Mouse (Mus musculus): Measurements from ENCODE around the gene Dcbld1.
"Not testable (repeated sequence)": the region's sequence is repeated elsewhere in the genome, so short reads cannot be mapped to it uniquely, and the experiment has no call there.

Gene Dcbld1

DNA sequence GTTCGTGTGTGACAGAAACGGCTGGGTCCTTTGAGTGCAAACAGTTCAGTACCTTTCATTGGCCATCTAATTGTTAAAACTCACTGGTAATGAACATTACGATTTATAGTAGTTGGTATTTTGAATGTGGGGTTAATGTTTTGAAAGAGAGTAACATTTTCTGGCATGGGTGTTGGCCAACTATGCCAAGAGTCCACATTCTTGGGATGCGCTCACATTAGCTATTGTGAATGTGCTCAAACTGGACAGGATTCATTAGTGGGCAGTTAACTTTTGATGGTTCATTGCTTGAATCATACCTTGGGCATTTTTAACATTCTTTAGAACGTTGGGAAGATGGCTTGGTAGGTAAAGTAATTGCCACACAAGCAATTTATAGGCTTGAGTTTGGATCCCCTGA, 30.7 kb downstream of the Dcbld1 start:
- no peak for DNase-seq

DNA sequence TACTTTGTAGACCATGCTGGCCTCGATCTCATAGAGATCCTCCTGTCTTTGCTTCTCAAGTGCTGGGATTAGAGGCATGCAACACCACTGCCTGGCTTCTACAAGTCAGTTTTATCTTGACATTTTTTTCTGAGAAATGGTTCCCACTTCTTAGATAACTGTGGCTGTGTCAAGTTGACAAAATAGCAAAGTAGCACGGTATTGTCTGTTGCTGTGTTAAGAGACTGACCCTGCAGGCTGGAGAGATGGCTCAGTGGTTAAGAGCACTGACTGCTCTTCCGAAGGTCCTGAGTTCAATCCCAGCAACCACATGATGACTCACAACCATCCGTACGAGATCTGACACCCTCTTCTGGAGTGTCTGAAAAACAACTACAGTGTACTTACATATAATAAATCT, 35.5 kb downstream of the Dcbld1 start:
- no peak for DNase-seq

DNA sequence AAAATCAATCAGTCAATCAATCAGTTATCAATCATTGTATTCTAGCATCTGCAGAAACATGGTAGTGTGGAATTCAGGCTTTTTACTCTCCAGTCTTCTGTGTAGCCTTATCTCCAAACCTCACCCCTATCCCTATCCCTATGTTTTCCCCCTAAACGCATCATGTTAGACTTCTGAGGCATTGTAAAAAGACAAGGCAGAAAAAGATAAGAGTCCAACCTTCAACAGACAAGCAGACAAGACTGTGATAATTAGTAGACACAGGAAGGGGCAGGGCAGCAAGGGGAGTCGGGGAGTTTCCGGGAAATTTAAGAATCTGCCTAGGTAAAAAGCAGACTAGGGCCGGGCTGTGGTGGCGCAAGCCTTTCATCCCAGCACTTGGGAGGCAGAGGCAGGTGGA, 38.0 kb downstream of the Dcbld1 start:
- DNase-seq, result no peak

DNA sequence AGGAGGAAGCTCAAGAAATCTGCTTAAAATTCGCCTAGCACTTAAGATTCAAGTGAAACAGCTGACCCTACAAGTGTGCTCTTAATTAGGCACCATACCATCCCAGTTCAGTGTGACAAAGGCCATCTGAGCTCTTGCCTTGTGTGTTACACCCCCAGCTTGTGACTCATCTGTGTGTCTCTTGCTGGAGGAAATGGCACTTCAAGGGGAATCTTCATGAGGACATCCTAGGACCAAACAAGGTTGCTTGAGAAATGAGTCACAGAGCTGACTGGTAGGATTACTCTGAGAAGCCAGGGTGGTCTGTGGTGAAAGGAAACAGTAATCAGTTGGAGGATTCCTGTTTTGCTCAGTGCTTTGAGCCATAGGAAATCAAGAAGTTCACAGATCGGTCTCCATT, 39.6 kb downstream of the Dcbld1 start:
- DNase-seq, result no peak

DNA sequence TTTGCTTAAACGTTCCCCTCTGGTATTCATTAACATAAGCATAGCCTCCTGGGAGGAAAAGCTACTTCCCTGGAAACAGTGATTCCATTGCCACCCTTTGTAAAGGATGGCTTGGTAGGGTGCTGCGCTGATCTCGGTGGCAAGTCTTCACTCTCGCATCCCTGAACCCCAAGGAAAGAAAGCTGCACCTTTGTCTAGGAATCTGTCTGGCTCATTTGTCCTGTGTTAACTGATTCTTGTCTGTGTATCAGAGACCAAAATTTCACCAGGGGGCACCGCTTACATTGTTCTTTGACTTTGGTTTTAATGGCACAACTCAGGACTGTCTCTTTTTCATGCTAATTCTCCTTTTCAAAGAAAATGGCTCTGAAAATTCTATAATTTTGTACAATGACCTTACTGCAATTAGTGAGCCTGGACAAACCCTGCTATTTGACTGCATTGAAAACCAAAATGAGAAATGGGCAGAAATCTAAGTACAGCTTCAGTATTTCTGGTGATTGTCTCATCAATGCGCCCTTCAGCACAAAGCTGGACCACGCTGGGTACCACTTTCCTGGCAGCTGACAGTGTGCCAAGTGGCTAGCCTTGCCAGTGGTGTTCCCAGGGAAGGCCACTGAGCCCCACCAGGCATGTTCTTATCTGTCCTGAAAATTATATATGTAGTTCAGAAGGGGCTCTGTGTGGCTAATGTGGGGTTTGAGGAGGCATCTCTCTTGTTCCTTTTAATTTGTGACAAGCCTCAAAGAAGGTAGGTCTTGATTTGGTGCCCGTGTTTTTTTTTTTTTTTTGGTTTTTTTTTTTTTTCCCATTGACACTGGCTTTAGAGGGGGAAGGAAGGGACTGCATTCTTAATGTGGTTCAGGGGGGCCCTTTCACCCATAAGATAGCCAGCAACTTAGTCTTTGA, 40.8 kb downstream of the Dcbld1 start:
- DNase-seq, result no peak

DNA sequence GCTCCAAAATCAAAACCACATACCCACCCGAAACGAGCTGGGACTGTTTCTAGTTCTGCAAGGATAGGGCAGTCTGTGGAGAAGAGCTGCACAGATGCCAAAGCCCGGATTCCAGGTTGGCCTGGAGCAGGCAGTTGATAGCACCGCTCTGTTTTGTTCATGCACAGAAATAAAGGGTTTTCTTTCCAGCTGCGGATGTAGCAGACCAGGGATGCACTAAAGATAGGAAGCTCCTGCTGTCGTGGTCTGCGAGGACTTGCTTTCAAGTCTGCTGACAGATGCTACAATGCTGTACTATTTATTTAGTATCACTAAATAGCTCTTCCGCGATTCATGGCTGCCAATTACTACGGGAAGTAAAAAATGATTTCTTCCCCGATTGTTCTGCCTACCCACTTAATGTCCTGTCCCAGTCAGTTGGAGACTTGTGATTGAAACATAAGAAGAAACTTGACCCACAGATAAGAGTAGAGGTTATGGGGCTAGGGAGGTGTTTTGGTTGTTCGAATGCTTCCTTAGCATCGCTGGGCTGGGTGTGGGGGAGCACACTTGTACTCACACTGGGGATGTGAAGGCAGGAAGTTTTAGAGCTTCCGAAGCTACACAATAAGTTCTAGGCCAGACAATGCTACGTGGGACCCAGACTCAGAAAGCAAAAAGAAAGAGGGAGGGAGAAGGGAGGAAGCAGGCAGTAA, 41.6 kb downstream of the Dcbld1 start:
- DNase-seq, result no peak

DNA sequence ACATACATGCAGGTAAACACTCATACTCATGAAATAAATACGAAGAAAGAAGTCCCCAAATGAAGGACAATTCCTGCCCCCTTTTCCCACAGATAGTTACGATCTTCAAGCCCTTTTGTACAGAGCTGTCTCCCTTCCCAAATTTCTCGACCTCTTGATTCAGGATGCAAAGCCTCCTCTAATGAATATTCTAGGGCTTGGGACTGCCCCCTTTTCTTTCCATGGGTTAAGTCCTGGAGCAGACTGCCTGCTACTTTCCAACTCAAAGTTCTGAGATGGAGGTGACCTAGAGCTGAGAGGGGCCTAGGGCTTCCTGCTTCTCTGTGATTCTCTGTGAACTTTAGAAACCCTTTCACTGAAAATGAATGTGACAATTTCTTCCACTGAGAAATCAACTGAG, 43.2 kb downstream of the Dcbld1 start:
- DNase-seq, result no peak

DNA sequence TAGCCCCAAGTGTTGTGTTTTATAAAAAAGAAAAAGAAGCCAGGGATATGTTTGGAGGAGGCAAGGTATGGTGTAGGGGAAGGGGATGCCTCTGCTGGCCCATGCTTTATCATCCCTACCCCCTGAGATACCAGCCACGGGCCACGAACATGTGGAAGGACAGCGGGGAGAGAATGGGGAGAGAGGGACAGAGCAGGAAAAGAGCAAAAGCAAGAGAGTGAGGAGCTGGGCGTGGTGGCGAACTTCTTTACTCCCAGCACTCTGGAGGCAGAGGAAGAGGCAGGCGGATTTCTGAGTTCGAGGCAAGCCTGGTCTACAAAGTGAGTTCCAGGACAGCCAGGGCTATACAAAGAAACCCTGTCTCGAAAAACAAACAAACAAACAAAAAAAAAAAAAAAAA, 44.1 kb downstream of the Dcbld1 start:
- DNase-seq, result not testable (repeated sequence)

DNA sequence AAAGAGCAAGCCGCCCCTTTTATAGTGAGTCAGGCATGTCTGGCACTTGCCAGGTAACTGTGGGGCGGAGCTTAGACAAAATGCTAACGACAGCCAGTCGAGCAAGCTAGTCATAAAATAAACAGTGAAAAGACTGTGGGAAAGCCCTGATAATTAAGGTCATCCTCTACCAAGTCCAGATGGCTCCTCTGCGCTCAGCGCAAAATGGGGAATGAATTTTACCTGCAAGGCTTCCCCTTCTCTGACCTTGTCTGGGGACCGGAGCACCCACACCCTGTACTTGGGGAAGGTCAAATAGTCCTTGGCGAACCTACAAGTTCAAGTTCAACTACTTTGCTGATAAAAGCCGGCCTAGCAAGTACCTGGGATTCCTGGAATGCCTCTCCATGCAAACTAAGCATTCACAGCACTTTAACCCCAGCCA, 44.6 kb downstream of the Dcbld1 start:
- no peak for DNase-seq

DNA sequence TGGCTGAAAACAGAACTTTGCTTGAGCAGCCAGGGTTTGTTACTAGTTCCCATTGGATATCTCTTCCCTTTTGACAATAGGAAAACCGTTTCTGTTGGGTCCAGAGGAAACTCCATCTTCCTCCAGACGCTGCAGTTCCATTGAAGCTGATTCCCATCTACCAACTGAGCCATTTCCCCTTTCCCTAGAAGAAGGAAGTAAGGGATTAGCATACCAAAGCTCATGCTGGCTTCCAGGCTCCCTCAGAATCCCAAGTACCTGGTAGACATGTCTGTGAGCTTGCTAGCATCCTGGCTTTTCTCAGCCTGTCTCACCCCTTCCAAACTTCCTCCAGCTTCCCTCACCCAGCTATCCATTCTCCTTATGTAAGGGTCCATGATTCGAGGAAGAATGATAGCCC, 45.4 kb downstream of the Dcbld1 start:
- no peak for DNase-seq

DNA sequence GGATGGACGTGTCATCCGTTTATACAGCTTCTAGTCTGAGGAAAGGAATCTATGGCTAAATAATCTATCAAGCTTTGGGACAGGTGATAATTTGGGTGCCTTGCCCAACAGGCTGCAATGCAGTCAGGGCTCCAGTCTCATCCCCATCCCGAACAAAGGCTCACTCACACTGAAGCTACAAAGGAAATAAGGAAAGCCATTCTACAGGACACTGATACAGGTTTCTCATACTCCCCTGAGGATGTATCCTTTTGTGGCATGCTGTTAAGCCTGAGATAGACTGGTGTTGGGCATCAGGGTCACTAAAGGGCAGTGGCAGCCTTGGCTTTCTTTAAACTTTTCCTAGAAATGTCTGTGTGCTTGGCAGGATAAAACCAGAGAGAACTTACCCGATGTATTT, 46.5 kb downstream of the Dcbld1 start:
- no peak for DNase-seq

DNA sequence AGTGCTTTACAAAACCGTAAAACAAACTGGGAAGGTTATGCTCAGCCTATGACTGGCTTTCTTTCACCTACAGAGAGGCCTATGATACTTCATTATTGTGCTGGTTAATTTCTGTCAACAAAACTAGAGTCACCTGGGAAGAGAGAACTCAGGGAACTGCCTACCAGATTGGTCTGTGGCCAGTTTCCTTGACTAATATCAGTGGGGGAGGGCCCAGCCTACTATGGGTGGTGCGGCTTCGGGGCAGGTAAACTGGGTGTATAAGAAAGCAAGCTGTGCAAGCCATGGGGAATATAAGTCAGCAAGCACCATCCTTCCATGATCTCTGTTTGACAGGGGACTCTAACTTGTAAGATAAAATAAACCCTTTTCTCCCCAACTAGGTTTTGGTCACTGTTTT, 47.2 kb downstream of the Dcbld1 start:
- no peak for DNase-seq

DNA sequence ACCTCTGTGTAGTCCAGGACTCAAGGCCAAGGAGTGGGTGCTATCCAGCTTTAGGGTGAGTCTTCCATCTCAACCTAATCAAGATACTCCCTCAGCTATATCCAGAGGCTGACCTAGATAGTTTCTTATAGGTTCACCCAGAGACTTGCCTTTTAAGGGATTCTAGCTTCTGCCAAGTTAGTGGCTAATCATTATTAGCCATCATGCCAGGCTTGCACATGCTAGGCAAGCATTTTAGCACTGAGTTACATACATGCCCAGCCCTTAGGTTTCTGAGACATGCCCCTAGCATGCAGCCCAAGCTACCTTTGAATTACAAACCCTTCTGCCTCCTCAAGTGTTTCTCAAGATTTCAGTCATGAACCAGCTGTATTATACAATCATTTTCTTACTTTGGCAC, 47.9 kb downstream of the Dcbld1 start:
- DNase-seq, result no peak

DNA sequence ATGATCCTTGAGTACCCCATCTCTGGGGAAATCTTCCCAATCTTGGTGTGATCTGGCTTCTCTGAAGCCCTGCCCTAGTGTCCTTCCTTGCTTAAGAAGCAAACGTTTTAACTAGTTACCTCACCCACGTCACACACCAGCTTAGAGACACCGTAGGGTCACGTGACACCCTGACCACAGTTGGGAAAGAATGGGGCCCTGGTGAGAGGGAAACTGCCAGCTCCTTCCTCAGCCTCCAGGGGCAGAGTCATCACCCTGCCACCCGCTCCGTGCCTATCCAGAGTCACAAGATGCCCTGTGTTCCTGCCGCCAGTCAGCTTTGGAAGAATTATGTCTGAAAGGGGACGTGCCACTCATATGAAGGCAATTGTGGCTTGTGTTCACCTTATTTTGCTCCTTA, 51.2 kb downstream of the Dcbld1 start:
- DNase-seq, result no peak

DNA sequence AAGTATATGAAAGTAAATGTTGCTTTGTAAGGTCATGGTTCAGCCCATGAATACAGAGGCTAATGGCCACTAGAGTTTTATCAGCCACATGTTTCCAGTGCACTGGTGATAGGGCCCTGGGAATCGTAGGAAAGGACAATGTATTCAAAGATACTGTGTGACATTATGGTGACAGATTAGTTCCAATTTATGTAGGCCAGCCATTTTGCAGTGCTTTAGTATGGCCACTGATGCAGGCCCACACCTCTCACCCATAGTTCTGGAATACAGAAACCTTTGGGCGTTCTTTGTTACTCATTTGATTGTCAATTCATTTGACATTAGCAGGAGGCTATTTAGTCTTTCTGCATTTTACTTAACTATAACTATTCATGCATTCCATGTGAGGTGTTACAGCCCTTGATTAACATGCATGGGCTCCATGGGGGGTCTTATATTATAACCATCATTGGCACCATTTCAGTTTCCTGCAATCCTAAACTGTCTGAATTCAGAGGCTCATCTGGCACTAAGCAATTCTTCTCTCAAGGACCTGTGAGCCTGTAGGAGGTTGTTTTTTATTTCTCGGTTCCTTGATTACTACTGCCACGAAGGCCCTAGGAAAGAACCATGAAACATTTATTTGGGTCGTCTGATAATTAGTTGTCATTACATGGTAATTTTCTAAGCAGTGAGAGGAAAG, 54.6 kb downstream of the Dcbld1 start:
- DNase-seq, result no peak

DNA sequence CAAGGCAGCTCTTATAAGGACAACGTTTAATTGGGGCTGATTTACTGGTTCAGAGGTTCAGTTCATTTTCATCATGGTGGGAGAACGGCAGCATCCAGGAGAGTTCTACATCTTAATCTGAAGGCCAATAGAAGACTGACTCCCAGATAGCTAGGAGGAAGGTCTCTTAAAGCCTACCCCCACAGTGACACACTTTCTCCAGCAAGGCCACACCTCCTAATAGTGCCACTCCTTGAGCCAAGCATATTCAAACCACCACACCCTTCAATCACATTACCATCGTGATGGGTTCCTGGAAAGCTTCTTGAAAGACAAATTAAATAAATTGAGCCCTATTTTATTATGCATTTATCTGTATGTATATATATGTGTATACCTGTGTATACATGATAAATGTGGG, 55.8 kb downstream of the Dcbld1 start:
- no peak for DNase-seq

DNA sequence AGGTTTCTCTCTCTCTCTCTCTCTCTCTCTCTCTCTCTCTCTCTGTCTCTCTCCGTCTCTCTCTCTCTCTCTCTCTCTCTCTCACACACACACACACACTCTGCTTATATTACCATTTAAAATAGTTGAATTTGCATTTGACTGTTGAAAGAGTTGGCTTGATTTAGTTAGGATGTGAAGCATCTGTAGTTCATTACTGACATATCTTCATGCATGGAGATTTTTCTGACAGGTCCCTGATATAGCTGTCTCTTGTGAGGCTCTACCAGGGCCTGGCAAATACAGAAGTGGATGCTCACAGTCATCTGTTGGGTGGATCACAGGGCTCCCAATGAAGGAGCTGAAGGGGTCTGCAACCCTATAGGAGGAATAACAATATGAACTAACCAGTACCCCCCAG, 59.0 kb downstream of the Dcbld1 start:
- DNase-seq, result not testable (repeated sequence)

DNA sequence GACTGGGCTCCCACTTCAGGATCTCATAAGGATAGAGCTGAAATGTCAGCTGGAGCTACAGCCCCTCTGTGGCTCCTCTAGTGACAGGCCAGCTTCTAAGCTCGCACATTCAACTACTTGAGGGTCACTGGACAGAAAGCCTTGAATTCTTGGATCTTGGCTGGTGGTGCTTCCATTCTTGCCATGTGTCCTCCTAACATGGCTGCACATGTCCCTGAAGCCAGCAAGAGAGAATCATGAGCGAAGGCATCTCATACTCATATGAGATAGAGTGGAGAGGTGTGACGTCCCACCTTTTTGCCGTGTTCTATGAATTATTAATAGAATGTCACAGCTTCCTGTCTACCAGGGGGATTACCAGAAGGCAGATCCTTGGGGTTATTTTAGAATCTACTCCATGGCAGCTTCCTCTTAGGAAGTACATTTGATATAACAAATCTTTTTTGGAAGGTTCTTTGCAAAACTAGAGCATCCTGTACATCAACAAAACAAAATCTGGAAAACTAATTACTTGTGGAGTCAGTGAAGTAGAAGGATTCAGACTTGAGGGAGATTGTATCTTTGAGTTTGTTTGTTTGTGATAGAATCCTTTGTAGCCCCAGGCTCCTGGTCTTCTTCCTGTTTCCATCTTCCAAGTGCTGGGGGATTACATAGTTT, 60.6 kb downstream of the Dcbld1 start:
- no peak for DNase-seq

DNA sequence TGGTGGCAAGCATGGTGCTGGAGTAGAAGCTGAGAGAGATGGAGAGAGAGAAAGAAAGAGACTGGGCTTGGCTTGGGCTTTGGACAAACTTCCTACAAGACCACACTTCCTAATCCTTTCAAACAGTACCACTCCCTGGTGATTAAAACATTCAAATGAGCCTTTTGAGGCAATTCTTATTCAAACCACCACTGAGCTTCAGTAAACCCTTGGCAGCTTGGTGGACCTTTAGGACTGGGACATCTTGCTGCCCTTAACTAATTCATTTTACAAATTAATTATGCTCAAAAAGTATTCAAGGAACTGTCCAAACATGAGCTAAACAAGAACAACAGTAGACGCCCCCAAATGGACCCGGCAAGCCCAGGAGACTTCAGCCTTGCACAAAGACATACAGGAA, 62.5 kb downstream of the Dcbld1 start:
- DNase-seq, result no peak

DNA sequence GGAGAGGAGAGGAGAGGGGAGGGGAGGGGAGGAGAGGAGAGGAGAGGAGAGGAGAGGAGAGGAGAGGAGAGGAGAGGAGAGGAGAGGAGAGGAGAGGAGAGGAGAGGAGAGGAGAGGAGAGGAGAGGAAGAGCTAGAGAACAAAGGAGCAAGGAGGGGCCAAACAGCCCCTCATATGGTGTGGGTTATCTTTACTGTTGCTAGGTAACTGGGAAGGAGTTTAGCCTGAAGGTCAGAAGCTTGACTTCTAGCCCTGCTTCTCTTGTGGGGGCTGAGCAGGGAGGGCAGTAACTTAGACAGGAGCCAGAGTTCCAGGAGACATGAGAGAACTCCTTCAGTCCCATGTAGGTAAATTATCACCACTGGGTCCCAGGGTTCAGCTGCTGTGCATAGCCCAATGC, 65.1 kb downstream of the Dcbld1 start:
- DNase-seq, result not testable (repeated sequence)

DNA sequence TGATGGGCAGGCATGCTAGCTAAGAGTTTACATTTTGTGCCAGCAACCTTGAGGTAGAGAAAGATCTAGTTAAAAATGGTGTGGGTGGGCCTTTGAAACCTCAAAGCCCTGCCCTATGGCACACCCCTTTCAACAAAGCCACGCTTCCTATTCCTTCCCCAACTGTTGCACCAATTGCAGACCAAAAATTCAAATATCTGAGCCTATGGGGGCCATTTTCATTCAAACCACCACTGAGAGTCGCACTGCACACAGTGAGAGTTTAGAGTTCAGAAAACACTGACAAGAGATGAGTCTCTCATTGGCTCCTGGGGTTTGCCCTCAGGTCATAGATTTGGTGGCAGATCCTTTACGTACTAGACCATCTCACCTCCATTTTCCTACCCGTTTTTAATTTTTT, 68.3 kb downstream of the Dcbld1 start:
- DNase-seq, result no peak

DNA sequence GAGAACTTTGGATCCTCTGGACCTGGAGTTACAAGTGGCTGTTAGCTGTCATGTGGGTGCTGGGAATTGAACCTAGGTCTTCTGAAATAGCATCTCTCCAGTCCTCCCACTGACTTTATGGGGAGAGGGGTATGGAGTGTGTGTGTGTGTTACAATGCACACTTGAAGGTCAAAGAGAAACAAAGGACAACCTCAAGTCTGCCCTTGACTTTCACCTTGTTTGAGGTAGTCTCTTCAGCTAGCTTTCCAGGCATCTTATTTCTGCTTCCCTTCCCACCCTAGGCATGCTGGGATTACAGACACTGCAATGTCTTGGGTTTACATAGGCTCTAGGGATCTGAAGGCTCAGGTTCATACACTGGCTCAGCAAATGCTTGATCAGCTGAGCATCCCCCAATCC, 68.9 kb downstream of the Dcbld1 start:
- no peak for DNase-seq

DNA sequence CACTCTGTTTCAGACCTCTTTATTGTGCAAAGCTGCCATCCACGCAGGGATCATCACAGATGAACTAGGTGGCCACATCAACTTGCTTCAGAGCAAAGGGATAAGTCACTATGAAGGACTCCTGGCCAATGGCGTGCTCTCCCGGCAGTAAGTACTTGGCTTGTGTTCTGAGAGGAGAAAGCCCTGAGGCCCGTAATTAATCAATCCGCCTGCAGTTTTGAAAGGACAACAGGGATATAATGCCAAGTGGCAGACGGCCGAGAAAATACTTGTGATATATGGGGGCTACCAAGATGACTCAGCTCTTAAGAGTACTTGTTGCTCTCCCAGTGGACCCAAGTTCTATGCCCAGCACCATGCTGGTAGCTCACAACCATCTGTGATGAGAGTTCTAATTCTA, 71.2 kb downstream of the Dcbld1 start:
- no peak for DNase-seq

Data from right cerebral cortex, postnatal 14 days (tissue).